Mouse (Mus musculus) forebrain, embryonic 14.5 days (tissue): ENCODE measurements around the gene Gan. TPM values are rescaled to one million over a fixed set of nuclear protein-coding genes. Genes with fewer than 3 reads are reported as not detected.

Experiments
- ATAC-seq: fragments of 200-750 bp; cut with Nextera tagmentation; 2 replicates; pipeline ENCODE4 v1.8.0; 2017; ENCODE audit warnings: mild to moderate bottlenecking, moderate library complexity
- DNase-seq: peaks from one replicate; pipeline ENCODE4 v3.0.0-alpha.2; 2015; ENCODE audit warnings: low spot score
- H3K27ac ChIP-seq: fragments of 300-500 bp; sonication (generic); 2 replicates; pipeline ENCODE4 v1.5.1; 2014; ENCODE audit warnings: low read depth, mild to moderate bottlenecking, control low read depth, low read length, moderate library complexity
- H3K27me3 ChIP-seq: fragments of 300-500 bp; sonication (generic); replicated peaks from 2 replicates; pipeline ENCODE4 v1.6.1; 2014; ENCODE audit warnings: low read length, control low read depth, mixed read lengths; ENCODE audit not compliant: control insufficient read depth, insufficient read depth
- H3K36me3 ChIP-seq: fragments of 300-500 bp; sonication (generic); 2 replicates; pipeline ENCODE4 v1.6.1; 2014; ENCODE audit warnings: low read length, control low read depth; ENCODE audit not compliant: control insufficient read depth, insufficient read depth
- H3K4me1 ChIP-seq: fragments of 300-500 bp; sonication (generic); 2 replicates; pipeline ENCODE4 v1.6.1; 2014; ENCODE audit warnings: antibody characterized with exemption, low read length, control low read depth; ENCODE audit not compliant: control insufficient read depth, insufficient read depth
- H3K4me2 ChIP-seq: fragments of 300-500 bp; sonication (generic); 2 replicates; pipeline ENCODE4 v1.6.1; 2014; ENCODE audit warnings: mild to moderate bottlenecking, control low read depth, low read length
- H3K4me3 ChIP-seq: fragments of 300-500 bp; sonication (generic); 2 replicates; pipeline ENCODE4 v1.5.1; 2014; ENCODE audit warnings: low read depth, low read length, control low read depth
- H3K9ac ChIP-seq: fragments of 300-500 bp; sonication (generic); 2 replicates; pipeline ENCODE4 v1.6.1; 2014; ENCODE audit warnings: mild to moderate bottlenecking, low read length, control low read depth, moderate library complexity
- H3K9me3 ChIP-seq: fragments of 300-500 bp; sonication (generic); replicated peaks from 2 replicates; pipeline ENCODE4 v1.6.1; 2016; ENCODE audit warnings: low read length, control low read depth, mixed read lengths; ENCODE audit not compliant: control insufficient read depth
- WGBS: fragments of 180-500 bp; shearing (Covaris S2); extraction: QIAGEN DNeasy Blood & Tissue Kit; methylation state at CpG from one replicate; pipeline ENCODE4 v1.1.7; 2014; 5-methylcytosine and 5-hydroxymethylcytosine counted together
- polyA plus RNA-seq: library from polyadenylated mRNA; unstranded; fragments of >200 nt; fragmentation: Nextera tagmentation; extraction: Ambion mirVana; gene quantifications from 2 replicates; pipeline ENCODE4 v1.2.1, GENCODE M21; 2014

The Gan gene
- polyA plus RNA-seq, 1 experiment from 2014 or later, result 3.3 TPM

GRCm38 (mm10) chr8:117137357-117137756 is 20.6 kb upstream of the Gan start:
- WGBS, result 73% methylated on average over 11 of the region's 11 CpGs
- H3K9me3 ChIP-seq, result no peaks in the 10 kb centered on the region
- DNase-seq (no peak), ATAC-seq (no peak)
- H3K9ac ChIP-seq, result no peak overlapping the region
- H3K4me2 ChIP-seq, result no peak overlapping the region
- H3K4me3 ChIP-seq, result no peak overlapping the region
- no peaks in the 10 kb centered on the region for H3K36me3 ChIP-seq
- no peaks in the 10 kb centered on the region for H3K27me3 ChIP-seq
- no peaks in the 10 kb centered on the region for H3K4me1 ChIP-seq
- no peak overlapping the region for H3K27ac ChIP-seq

- Histone ChIP-seq H3K36me3 (no peaks in the 10 kb centered on the region), H3K4me2 (no peak overlapping the region), H3K9ac (no peak overlapping the region), H3K27ac (no peak overlapping the region), H3K9me3 (no peaks in the 10 kb centered on the region), H3K27me3 (no peaks in the 10 kb centered on the region), H3K4me1 (no peaks in the 10 kb centered on the region), H3K4me3 (no peak overlapping the region)
- 89% methylated on average over 6 of the region's 6 CpGs for WGBS
- ATAC-seq, result no peak
- no peak for DNase-seq
Observed at GRCm38 (mm10) chr8:117148520-117148919, 9.4 kb upstream of the Gan start.

GRCm38 (mm10) chr8:117156149-117156548 is 1.8 kb upstream of the Gan start:
- no peaks in the 10 kb centered on the region for H3K9me3 ChIP-seq
- H3K27me3 ChIP-seq, result no peaks in the 10 kb centered on the region
- H3K9ac ChIP-seq, result peak overlapping the region; percentile 17; the same call in 1 of the 2 replicates
- no peak overlapping the region for H3K4me3 ChIP-seq
- ATAC-seq, result no peak
- no peaks in the 10 kb centered on the region for H3K36me3 ChIP-seq
- 89% methylated on average over 4 of the region's 4 CpGs for WGBS
- H3K4me2 ChIP-seq, result peak overlapping the region; percentile 86
- H3K27ac ChIP-seq, result no peak overlapping the region
- H3K4me1 ChIP-seq, result peaks cover 20% of the 10 kb centered on the region; the same call in 1 of the 2 replicates
- no peak for DNase-seq

- ATAC-seq (peak; percentile 27; the same call in 1 of the 2 replicates), DNase-seq (peak; percentile 2)
- 12% methylated on average over 33 of the region's 33 CpGs for WGBS
- H3K4me3 ChIP-seq, result peak overlapping the region; percentile 90
- peak overlapping the region; percentile 86 for H3K4me2 ChIP-seq
- peaks cover 20% of the 10 kb centered on the region; the same call in 1 of the 2 replicates for H3K4me1 ChIP-seq
- H3K9me3 ChIP-seq, result no peaks in the 10 kb centered on the region
- H3K36me3 ChIP-seq, result no peaks in the 10 kb centered on the region
- peak overlapping the region; percentile 76 for H3K9ac ChIP-seq
- no peaks in the 10 kb centered on the region for H3K27me3 ChIP-seq
- peak overlapping the region; percentile 61 for H3K27ac ChIP-seq
Observed at GRCm38 (mm10) chr8:117156866-117157768, 818 bp upstream of the Gan start.

DNA sequence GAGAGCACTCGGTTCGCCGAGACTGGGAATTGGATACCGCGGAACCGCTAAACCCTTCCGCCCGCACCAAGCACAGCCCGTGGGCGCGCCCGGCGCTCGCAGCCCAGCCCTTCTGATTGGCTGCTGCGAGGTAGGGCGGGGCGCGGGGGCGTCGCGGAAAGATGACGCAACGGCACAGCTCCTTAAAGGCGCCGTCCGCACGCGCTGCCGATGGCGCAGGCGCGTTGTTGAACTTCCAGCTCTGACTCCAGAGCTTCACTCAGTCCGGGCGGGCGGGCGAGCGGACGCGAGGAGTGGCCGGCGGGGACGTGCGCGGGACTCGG is 205 bp upstream of the Gan start:
- peaks cover 20% of the 10 kb centered on the region; the same call in 1 of the 2 replicates for H3K4me1 ChIP-seq
- peak overlapping the region; percentile 90 for H3K4me3 ChIP-seq
- ATAC-seq (peak; percentile 97), DNase-seq (peak; percentile 97)
- H3K9ac ChIP-seq, result peak overlapping the region; percentile 87
- H3K4me2 ChIP-seq, result peak overlapping the region; percentile 90
- H3K9me3 ChIP-seq, result no peaks in the 10 kb centered on the region
- WGBS, result under 1% methylated on average over 45 of the region's 45 CpGs
- H3K36me3 ChIP-seq, result no peaks in the 10 kb centered on the region
- H3K27me3 ChIP-seq, result no peaks in the 10 kb centered on the region
- peak overlapping the region; percentile 66 for H3K27ac ChIP-seq

- H3K4me1 ChIP-seq, result peaks cover 20% of the 10 kb centered on the region; the same call in 1 of the 2 replicates
- DNase-seq (no peak), ATAC-seq (no peak)
- H3K27me3 ChIP-seq, result no peaks in the 10 kb centered on the region
- H3K4me3 ChIP-seq, result peak overlapping the region; percentile 90
- peak overlapping the region; percentile 87 for H3K9ac ChIP-seq
- 62% methylated on average over 5 of the region's 5 CpGs for WGBS
- H3K36me3 ChIP-seq, result no peaks in the 10 kb centered on the region
- no peaks in the 10 kb centered on the region for H3K9me3 ChIP-seq
- peak overlapping the region; percentile 90 for H3K4me2 ChIP-seq
- H3K27ac ChIP-seq, result no peak overlapping the region
Observed at GRCm38 (mm10) chr8:117159031-117159430, 1.1 kb downstream of the Gan start.

GRCm38 (mm10) chr8:117164912-117165311 is 7.0 kb downstream of the Gan start:
- Histone ChIP-seq H3K4me2 (no peak overlapping the region), H3K27me3 (no peaks in the 10 kb centered on the region), H3K9me3 (no peaks in the 10 kb centered on the region), H3K4me1 (no peaks in the 10 kb centered on the region), H3K27ac (no peak overlapping the region), H3K9ac (no peak overlapping the region), H3K4me3 (no peak overlapping the region), H3K36me3 (no peaks in the 10 kb centered on the region)
- DNase-seq (no peak), ATAC-seq (no peak)
- WGBS, result 85% methylated on average over 4 of the region's 4 CpGs

GRCm38 (mm10) chr8:117165542-117165941 is 7.6 kb downstream of the Gan start:
- no peaks in the 10 kb centered on the region for H3K27me3 ChIP-seq
- H3K9ac ChIP-seq, result no peak overlapping the region
- H3K4me3 ChIP-seq, result no peak overlapping the region
- no peak overlapping the region for H3K27ac ChIP-seq
- DNase-seq (no peak), ATAC-seq (no peak)
- no peak overlapping the region for H3K4me2 ChIP-seq
- no peaks in the 10 kb centered on the region for H3K4me1 ChIP-seq
- no peaks in the 10 kb centered on the region for H3K9me3 ChIP-seq
- H3K36me3 ChIP-seq, result no peaks in the 10 kb centered on the region
- 97% methylated on average over 4 of the region's 4 CpGs for WGBS

- 92% methylated on average over 2 of the region's 2 CpGs for WGBS
- ATAC-seq (no peak), DNase-seq (no peak)
- Histone ChIP-seq H3K9ac (no peak overlapping the region), H3K4me1 (no peaks in the 10 kb centered on the region), H3K36me3 (no peaks in the 10 kb centered on the region), H3K4me3 (no peak overlapping the region), H3K4me2 (no peak overlapping the region), H3K27me3 (no peaks in the 10 kb centered on the region), H3K27ac (no peak overlapping the region), H3K9me3 (no peaks in the 10 kb centered on the region)
Observed at GRCm38 (mm10) chr8:117166515-117166914, 8.6 kb downstream of the Gan start.
